Mouse (Mus musculus) spleen, postnatal 0 days (tissue): ENCODE measurements around the gene Cd55b. TPM values are rescaled to one million over a fixed set of nuclear protein-coding genes. Genes with fewer than 3 reads are reported as not detected.

Experiments used
- polyA plus RNA-seq: library from polyadenylated mRNA; unstranded; fragments of >200 nt; fragmentation: Nextera tagmentation; extraction: Ambion mirVana; gene quantifications from 2 replicates; pipeline ENCODE4 v1.2.1, GENCODE M21; 2015

The Cd55b gene
- 0.18 TPM in 1 of 2 replicates, not detected in the other for polyA plus RNA-seq

GRCm38 (mm10) chr1:130422664-130423111, at the start of gene Cd55b:
TSS of gene Cd55b (minus strand) at chr1:130423009.

GRCm38 (mm10) chr1:130462084-130462861, 39.5 kb upstream of the Cd55b start, which contains the start of gene Cd55:
TSS of gene Cd55 (minus strand) at chr1:130462744.

Other genes with a start within 250 kb of the Cd55b start
- gene Cd55, start 39.7 kb upstream of the Cd55b start, polyA plus RNA-seq: 27.2 and 27.5 TPM in 2 replicates
- gene Zp3r, start 206.6 kb upstream of the Cd55b start, polyA plus RNA-seq: not detected in 2 replicates
- 0.08 and 0.23 TPM in 2 replicates for gene C4bp, start 238.6 kb upstream of the Cd55b start, polyA plus RNA-seq